Mouse (Mus musculus): ENCODE data around the gene B230104I21Rik.

DNA sequence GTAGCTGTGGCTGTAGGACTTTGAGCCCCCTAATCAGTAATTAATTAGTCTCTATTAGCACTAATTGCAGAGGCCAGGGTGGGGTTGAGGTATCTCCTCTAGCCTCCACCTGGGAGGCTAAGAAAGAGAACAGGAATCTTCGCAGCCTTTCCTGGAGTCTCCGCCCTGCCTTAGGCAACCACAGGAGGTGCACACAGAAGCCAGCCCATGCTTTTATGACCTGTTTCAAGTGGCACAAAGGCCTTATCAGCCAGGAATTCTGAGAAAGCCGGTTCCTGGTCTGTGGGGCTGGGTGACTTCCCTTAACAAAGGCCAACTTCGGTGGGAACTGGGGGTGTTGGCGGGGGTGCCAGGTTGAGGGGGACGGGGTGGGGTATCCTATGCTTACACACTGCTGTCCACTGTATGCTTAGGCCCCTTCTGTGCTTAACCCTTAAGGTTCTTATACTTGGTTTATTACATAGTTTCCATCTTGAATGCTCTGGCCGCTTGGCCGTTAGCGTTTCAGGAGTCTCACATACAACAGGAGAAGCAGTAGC is 23.9 kb downstream of the B230104I21Rik start:
- TF ChIP-seq POLR2A (IDR thresholded peaks at IDR 0.05; ENCODE audit: insufficient read depth, low read length) (no peak), CTCF (IDR thresholded peaks at IDR 0.05; ENCODE audit: low read depth, low read length) (no peak), EP300 (IDR thresholded peaks at IDR 0.05; ENCODE audit: insufficient read depth, low read depth, low read length) (no peak)
